Mouse (Mus musculus) erythroblast, adult 5-6 weeks (primary cell): ENCODE measurements around the gene Bgn. TPM values are rescaled to one million over a fixed set of nuclear protein-coding genes. Genes with fewer than 3 reads are reported as not detected.

Experiments used
- ATAC-seq: replicated peaks from 2 replicates; pipeline ENCODE4 v1.8.0; 2016; ENCODE audit warnings: moderate number of reproducible peaks, mild to moderate bottlenecking, moderate TSS enrichment, inconsistent platforms; ENCODE audit not compliant: poor library complexity, low FRiP score, severe bottlenecking
- total RNA-seq, 2 experiments: library from RNA; stranded (forward) in 1 of 2; stranded (reverse) in 1 of 2; fragments of 150-400 nt in 1 of 2; fragments of 200-764, 138-1000 nt in 1 of 2; gene quantifications; 2 replicates each; pipeline versions ENCODE4 v1.2.3 to v1.2.4; 2015 to 2017; ENCODE audit warnings: low replicate concordance in 2 of 2

Gene Bgn
- total RNA-seq (2015; ENCODE audit: low replicate concordance), result 0.63 and 3.5 TPM in 2 replicates
- total RNA-seq (2017; ENCODE audit: low replicate concordance), result 2.5 TPM in 1 of 2 replicates, not detected in the other

- no peak for ATAC-seq
Observed at GRCm38 (mm10) chrX:73483484-73483810, at the start of gene Bgn. Bgn (plus strand) TSS chrX:73483602.

GRCm38 (mm10) chrX:73435252-73435651, 48.1 kb upstream of the Bgn start, which contains the start of gene Trex2:
Trex2 (minus strand) TSS chrX:73435344.
- ATAC-seq, result no peak

DNA sequence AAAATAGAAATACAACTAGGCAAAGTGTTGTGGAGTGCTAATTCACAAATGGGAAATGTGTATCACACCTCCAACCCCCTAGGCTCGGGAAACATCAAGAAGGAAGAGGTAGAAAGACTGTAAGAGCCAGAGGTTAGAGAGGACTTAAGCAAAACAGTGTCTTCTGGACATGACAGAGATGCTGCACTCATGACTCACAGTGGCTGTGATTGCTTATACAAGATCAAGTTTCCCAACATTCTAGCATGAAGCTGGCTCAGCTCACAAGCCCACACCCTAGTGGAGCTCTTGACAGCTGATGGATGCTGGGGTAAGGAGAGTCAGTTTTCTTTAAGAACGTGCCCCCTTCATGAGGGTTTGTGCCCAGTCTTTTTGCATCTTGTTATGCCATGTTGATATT, 42.0 kb upstream of the Bgn start:
- ATAC-seq, result no peak

DNA sequence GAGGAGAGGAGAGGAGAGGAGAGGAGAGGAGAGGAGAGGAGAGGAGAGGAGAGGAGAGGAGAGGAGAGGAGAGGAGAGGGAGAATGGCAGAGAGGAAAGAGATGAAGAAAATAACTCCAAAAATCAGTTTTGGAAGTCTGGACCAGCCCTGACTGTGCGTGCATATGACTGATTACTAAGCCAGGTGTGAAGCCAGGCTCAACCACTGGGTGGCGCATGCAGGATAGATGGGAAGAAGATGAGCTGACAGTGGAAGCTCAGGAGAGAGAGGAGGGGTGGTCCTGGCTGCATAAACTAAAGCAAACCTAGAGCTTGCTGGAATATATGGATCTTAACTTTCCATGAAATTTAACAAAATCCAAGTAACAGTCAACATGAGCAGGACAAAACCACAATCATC, 31.5 kb upstream of the Bgn start:
- no peak; the same call in 1 of the 2 replicates for ATAC-seq

GRCm38 (mm10) chrX:73458877-73459392, 24.5 kb upstream of the Bgn start, which contains the start of gene Haus7:
Haus7 (minus strand) TSS chrX:73459044.
- ATAC-seq, result peak; percentile 100

DNA sequence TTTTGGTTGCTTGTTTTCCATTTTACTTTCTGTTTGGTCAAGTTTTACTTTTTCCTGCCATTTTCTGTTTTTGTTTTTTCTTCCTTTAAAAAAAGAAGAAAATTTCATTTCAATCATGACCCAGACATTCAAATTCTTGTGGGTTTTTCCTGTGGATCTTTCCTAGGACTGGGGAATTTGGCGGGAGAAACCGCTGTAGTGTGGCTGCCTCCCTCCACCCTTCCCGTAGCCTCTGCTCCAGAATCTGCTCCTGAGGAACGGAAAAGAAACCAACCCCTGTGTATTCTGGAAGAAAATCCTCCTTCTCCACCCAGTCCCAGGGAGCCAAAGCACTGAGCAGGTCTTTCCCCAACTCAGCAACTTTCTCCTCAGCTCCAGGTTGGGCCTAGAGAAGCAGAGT, 22.6 kb upstream of the Bgn start:
- ATAC-seq, result no peak

- ATAC-seq, result no peak
Observed at GRCm38 (mm10) chrX:73465483-73466186, 17.8 kb upstream of the Bgn start.

- no peak for ATAC-seq
Observed at GRCm38 (mm10) chrX:73467446-73468241, 15.8 kb upstream of the Bgn start.

GRCm38 (mm10) chrX:73468330-73468729, 15.1 kb upstream of the Bgn start:
- ATAC-seq, result no peak

DNA sequence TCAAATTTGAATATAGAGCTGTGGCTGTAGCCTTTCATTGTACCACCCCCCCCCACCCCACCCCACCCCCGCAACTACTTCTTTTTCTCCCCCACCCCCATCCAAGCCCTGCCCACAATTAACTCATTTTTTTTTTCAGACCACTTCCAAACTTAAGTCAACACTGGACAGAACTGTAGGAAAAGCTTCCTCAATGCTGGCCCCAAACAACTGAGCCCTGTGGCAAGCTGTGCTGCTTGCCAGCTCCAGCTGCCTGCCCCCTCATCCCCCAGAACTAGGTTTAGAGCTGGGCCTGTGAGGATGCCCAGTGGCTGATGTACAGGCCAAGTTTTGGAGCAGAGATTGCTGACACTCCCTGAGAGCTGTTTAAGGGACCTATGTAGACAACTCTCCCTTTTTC, 14.7 kb upstream of the Bgn start:
- no peak for ATAC-seq

- no peak for ATAC-seq
Observed at GRCm38 (mm10) chrX:73471764-73472163, 11.6 kb upstream of the Bgn start.

GRCm38 (mm10) chrX:73474340-73475165, 8.8 kb upstream of the Bgn start:
- ATAC-seq, result no peak

GRCm38 (mm10) chrX:73475658-73476256, 7.6 kb upstream of the Bgn start:
- ATAC-seq, result no peak

GRCm38 (mm10) chrX:73476621-73477020, 6.8 kb upstream of the Bgn start:
- ATAC-seq, result no peak

DNA sequence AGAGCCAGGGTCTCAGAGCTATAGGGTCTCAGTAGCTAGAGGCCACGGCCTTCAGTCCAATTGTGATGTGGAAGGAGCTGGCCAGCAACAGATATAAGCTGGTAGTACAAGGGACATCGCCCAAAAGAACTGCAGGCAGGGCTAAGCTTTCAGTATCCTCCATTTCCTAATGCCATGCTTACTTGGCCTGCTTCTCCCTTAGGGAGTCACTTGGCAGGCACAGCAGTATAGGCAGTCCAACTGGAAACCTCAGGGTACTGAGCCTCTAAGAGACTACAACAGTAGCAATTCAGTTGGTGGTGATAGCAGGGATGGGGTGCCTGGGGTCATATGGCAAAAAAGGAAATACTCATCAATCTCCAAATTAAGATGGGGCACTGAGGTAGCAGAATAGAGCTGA, 5.9 kb upstream of the Bgn start:
- ATAC-seq, result no peak

DNA sequence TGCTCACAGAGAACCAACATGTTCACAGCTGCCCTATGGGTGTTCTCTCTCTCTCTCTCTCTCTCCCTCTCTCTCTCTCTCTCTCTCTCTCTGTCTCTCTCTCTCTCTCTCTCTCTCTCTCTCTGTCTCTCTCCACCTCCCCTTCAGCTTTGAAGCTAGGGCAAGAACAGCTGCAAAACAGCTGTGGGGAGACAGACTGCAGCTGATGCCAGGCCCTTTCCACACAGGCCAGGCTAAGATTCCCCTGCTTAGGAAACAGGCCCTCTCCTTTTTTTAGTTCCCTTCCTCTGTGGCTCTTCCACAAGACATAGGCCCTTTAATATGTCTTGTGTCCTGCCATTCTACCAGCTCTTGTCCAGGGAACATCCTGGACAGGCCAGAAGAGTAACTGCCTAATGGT, 3.7 kb upstream of the Bgn start:
- ATAC-seq, result no peak

GRCm38 (mm10) chrX:73480334-73480733, 3.1 kb upstream of the Bgn start:
- no peak for ATAC-seq

- no peak for ATAC-seq
Observed at GRCm38 (mm10) chrX:73482643-73483483, 539 bp upstream of the Bgn start.

- no peak for ATAC-seq
Observed at GRCm38 (mm10) chrX:73484076-73484475, 674 bp downstream of the Bgn start.
